Mouse (Mus musculus) C2C12 (cell line): Measurements from ENCODE around the gene Mmp11.

Experiments
- CEBPB ChIP-seq: IDR thresholded peaks from one replicate; pipeline ENCODE4 v1.6.1; 2011; ENCODE audit warnings: low read depth, mild to moderate bottlenecking, control low read depth, moderate library complexity
- CTCF ChIP-seq: IDR thresholded peaks from one replicate; pipeline ENCODE4 v1.5.1; 2011; ENCODE audit not compliant: control insufficient read depth, insufficient read depth, insufficient read length
- MAX ChIP-seq: IDR thresholded peaks from one replicate; pipeline ENCODE4 v1.6.1; 2011; ENCODE audit warnings: mild to moderate bottlenecking, control low read depth
- MYOD1 ChIP-seq: IDR thresholded peaks from one replicate; pipeline ENCODE4 v1.6.1; 2011; ENCODE audit warnings: low read depth; ENCODE audit not compliant: control insufficient read depth, insufficient read length
- MYOG ChIP-seq: IDR thresholded peaks from one replicate; pipeline ENCODE4 v1.6.1; 2011; ENCODE audit not compliant: control insufficient read depth, insufficient read length; ENCODE audit errors: extremely low read depth
- USF1 ChIP-seq: IDR thresholded peaks from one replicate; pipeline ENCODE4 v1.6.1; 2011; ENCODE audit warnings: low read depth, mild to moderate bottlenecking, control low read depth, moderate library complexity

DNA sequence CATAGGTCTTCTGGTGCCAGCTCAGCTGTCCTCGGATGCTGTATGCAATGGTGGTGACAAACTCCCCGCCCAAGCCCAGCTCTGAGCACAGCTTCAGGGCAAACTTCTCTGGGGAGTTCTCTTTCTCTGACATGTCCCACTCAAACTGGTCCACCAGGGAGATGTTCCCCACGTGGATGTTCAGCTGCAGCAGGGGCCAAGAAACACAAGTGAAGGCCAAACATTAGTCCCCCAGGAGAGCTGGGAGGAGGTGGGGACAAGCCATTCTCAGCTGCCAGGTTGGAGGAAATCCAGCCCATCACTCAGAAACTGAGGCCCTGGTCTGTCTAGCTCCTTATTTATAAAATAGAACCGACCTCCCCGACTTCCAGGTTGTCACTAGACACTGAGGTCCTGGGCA lies 31.9 kb downstream of the Mmp11 start:
- TF ChIP-seq CEBPB (no peak), CTCF (no peak), MYOD1 (no peak), MAX (no peak), MYOG (no peak), USF1 (no peak)
